Mouse (Mus musculus): ENCODE results near the gene Plekhj1.
"Not testable (repeated sequence)": the region's sequence is repeated elsewhere in the genome, so short reads cannot be mapped to it uniquely, and the experiment has no call there.

The Plekhj1 gene

DNA sequence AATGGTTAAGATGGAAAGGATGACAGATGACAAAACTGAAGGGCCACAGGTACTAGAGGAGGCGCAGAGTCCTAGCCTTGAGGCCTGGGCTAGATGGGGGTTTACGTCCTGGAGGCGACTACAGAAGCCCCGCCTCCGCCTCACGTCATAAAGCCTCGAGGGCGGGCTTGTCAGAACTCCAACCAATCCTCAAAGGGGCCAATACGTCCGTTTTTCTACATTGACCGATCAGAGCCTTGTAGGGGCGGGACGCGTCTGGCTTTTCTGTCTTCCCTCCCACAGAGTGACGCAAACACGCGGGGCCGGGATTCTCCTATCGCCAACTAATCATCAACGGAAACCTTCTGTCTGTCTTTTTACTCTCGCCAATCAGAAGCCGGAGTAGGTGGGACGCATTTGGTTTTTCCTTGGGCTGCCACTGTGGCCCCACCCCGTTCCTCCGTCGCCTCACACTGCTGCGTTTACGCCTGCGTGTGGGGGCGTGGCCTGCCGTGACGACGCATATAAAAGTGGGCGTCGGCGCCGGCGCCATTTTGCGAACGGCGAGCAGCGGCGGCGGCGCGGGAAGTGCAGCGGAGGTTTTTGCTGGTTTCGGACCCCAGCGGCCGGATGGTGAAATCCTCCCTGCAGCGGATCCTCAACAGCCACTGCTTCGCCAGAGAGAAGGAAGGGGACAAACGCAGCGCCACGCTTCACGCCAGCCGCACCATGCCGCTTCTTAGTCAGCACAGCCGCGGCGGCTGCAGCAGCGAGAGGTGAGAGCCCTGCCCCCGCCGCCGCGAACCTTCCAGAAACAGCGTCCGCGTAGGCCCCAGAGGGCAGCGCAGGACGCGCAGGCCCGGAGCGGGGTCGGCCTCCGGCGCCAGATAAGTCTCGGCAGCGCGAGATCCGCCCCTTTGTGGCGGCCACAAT is 28.0 kb upstream of the Plekhj1 start, which contains the start of gene Oaz1:
Gene Oaz1 (plus strand): TSS at position 506 of the 912 bp plus-strand sequence.
- peak; percentile 100 for DNase-seq (ENCODE audit: low read depth, low spot score)

DNA sequence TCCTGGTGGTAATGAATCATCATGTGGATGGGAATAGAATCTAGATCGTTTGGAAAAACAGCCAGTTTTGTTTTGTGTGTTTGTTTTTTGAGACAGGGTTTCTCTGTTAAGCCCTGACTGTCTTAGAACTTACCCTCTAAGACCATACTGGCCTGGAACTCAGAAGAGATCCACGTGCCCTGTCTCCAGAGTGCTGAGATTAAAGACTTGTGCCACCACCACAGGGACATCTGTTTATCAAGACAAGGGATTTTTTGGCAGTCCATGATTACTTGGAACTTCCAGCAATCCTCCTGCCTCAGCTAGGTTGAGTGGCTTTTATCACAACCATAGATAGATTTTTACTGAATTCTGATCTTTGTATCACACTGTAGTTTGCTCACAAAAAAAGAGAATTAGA is 26.4 kb upstream of the Plekhj1 start:
- no peak for DNase-seq (ENCODE audit: low read depth, low spot score)

GRCm38 (mm10) chr10:80823847-80824643 is 25.6 kb upstream of the Plekhj1 start:
- no peak for DNase-seq (ENCODE audit: low read depth, low spot score)

GRCm38 (mm10) chr10:80823316-80823715 is 24.9 kb upstream of the Plekhj1 start:
- no peak for DNase-seq (ENCODE audit: low read depth, low spot score)

GRCm38 (mm10) chr10:80822528-80822927 is 24.1 kb upstream of the Plekhj1 start:
- no peak for DNase-seq (ENCODE audit: low read depth, low spot score)

GRCm38 (mm10) chr10:80821991-80822390 is 23.6 kb upstream of the Plekhj1 start:
- peak; percentile 75 for DNase-seq (ENCODE audit: low read depth, low spot score)

GRCm38 (mm10) chr10:80819406-80819805 is 21.0 kb upstream of the Plekhj1 start:
- DNase-seq (ENCODE audit: low read depth, low spot score) = no peak

- DNase-seq (ENCODE audit: low read depth, low spot score) = no peak
These were observed 20.3 kb upstream of the Plekhj1 start for GRCm38 (mm10) chr10:80818599-80819281.

DNA sequence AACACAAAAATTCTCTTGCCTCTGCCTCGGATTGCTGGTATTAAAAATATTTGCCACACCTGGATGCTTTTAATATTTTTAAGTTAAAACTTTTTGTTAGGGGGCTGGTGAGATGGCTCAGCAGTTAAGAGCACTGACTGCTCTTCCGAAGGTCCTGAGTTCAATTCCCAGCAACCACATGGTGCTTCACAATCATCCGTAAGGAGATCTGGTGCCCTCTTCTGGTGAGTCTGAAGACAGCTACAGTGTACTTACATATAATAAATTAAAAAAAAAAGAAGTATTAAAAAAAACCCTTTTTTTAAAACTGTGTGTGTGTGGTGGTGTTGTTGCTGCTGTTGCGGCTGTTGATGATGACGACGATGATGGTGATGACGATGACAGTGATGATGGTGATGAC is 19.5 kb upstream of the Plekhj1 start:
- peak; percentile 67 for DNase-seq (ENCODE audit: low read depth, low spot score)

DNA sequence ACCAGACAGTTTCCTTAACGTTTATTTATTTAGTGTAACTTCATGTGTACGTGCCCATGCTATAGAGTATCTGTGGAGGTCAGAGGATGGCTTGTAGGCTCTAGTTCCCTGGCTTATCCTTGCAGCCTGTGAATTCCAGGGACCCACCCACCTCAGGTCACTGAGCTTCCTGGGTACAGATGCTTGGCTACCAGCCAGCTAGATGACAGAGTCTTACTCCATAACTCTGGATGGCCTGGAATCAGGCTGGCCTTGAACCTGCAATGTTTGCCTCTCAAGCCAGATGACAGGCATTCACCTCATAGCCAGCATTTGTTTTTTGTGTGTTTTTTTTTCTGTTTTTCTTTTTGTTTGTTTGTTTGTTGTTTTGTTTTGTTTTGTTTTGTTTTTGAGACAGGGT is 18.7 kb upstream of the Plekhj1 start:
- no peak for DNase-seq (ENCODE audit: low read depth, low spot score)

GRCm38 (mm10) chr10:80816303-80816702 is 17.9 kb upstream of the Plekhj1 start:
- DNase-seq (ENCODE audit: low read depth, low spot score) = not testable (repeated sequence)

DNA sequence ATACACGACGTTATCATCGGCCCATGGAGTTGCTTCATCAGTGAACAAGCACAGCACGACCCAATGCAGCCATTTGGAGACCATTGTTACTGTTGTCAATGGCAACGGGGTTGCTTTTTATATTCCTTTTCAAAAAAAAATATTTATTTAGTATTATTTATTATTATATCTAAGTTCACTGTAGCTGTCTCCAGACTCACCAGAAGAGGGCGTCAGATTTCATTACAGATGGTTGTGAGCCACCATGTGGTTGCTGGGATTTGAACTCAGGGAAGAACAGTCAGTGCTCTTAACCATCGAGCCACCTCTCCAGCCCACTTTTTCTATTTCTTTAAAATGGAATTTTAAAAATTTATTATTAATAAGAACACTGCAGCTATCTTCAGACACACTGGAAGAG is 16.4 kb upstream of the Plekhj1 start:
- no peak for DNase-seq (ENCODE audit: low read depth, low spot score)

DNA sequence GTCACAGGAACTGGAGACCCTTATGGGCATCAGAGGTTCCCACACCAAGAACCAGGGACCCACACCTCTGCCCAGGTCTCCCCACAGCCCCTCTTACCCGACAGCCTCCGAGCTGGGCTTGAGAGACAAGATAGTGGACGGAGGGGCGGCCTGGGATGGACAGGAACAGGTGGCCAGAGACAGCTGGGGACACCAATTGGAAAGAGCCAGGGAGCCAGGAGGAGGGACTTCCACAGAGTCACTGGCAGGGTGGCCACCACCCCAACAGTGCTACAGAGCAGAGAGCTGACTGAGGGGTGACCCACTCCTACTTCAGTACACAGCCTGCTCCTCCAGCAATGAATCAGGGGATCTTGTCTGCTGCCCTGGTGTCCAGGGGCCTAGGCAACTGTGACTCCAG is 14.9 kb upstream of the Plekhj1 start, which contains the start of gene Jsrp1:
Gene Jsrp1 (minus strand): TSS at position 133 of the 400 bp plus-strand sequence.
- no peak for DNase-seq (ENCODE audit: low read depth, low spot score)

DNA sequence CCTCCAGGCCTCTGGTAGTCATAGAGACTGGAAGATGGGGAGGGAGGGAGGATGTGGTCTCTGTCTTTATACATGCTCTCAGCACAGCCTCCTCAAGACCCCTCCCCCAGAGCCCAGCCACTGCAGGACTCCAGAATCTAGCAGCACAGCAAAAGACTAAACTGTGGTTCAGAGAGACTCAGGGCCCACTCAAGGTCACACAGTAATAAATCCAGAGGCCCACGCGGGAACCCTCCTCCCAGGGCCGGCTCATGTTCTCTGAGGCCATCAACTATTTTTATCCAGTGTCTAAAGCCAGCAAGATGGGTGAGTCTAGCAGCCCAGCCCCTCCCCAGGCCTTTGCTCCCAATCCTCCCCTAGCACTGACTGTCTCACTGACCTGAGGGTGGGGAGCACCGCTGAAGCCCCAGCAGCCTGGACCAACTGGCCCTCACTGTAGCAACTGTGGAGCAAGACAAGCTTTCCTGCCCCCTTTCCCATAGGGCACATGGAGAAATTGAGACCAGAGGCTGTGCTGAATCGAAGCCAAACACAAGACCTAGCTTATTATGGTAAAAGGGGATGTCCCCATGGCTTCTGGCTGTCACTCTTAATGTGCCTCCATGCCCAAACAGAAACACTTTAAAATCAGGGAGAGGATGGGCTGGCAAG is 14.1 kb upstream of the Plekhj1 start:
- DNase-seq (ENCODE audit: low read depth, low spot score) = no peak

DNA sequence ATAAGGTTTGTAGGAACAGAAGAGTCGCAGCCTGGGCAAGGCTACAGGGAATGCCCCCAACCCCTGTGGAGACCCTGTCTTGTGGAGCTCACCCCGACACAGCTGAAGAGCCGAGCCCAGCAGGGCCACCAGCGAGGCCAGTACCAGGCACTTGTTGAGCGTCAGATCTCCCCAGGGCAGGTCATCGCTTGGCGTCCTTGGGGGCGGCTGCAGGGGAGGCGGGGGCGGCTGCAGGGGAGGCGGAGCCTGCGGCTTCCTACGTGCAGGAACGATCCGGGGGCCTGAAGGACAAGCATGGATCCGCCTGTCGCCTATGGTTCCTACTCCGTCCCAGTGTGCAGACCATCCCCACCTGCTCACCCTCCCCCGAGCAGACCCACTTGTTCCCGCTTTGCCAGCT is 11.7 kb upstream of the Plekhj1 start:
- DNase-seq (ENCODE audit: low read depth, low spot score) = no peak

DNA sequence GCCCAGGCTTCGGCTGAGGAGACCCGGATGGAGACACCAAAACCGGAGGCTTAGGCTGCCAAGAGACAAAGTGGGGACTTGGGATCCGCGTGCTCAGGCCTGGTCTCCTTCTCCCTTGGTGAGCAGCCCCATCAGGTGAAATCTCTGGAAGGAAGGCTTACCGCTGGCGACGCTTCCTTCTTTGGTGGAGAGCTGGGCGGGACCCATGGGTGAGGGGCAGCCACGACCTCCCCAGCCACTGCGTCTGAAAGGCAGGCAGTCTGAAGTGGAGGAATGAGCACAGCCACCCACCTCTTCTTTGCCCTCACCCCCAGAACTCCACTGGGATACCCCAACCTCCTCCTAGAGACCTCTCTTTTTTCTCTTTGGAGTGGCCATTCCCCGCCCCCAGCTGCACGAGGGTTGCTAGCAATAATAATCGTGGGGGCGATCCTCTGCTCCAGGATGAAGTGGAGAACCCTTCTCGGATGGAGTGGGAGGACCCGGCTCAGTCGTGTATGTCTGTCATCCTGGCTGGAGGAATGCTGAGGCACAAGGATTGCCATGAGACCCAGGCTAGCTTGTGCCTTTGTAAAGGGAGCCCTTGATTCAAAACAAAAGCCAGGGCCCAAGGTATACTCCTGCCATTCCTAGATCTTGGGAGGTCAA is 10.7 kb upstream of the Plekhj1 start:
- peak; percentile 43 for DNase-seq (ENCODE audit: low read depth, low spot score)

DNA sequence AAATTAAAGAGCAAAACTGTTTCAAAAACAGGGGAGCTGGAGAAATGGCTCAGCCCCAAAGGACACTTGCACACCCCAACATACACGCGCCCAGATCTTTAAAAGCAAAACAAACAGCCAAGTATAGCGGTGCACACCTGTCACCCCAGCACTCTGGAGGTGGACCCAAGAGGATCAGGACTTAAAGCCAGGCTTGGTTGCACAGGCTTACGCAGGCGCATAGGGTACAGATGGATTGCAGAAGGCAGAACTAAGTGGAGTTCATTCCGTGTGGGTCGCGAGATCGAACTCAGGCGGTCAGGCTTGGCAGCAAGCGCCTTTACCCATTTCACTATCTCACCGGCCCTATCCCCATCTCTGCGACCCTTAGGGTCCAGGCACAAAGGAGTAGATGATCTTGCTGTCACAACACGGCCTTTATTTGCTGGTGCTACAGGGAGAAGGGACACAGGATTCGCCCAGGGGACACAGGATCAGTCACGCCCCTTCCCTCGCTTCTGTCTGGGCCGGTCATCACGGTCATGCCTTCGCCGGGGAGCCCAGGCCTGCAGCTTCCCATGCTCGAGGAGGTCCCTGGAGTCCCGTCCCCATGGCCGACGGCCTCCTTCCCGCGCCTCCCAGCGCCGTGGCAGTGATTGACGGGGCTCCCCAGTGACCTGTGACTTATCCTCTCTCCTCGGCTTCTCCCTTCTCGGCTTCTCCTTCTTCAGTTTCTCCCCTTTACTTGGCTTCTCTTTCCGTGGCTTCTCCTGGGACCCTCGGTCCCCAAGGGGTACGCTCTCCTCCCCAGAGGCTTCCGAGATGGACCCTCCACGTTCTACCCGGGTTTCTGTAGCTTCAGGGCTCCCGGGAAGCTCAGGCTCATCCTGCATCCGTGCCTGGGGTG is 9.9 kb upstream of the Plekhj1 start:
- peak; percentile 51 for DNase-seq (ENCODE audit: low read depth, low spot score)

DNA sequence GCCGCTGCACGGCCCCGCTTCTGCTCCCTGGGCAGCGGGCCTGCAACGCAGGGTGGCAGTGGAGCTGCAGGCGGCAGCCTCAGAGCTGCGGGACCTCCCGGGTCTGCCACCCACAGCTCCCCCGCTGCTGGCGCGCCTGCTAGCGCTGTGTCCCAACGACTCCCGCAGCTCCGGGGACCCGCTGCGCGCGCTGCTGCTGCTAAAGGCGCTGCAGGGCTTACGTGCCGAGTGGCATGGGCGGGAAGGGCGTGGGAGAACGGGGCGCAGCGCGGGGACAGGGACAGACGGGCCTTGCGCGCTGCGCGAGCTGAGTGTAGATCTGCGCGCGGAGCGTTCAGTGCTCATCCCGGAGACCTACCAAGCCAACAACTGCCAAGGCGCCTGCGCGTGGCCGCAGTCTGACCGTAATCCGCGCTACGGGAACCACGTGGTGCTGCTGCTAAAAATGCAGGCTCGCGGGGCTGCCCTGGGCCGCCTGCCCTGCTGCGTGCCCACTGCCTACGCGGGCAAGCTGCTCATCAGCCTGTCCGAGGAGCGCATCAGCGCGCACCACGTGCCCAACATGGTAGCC is 8.7 kb upstream of the Plekhj1 start:
- peak; percentile 82 for DNase-seq (ENCODE audit: low read depth, low spot score)

DNA sequence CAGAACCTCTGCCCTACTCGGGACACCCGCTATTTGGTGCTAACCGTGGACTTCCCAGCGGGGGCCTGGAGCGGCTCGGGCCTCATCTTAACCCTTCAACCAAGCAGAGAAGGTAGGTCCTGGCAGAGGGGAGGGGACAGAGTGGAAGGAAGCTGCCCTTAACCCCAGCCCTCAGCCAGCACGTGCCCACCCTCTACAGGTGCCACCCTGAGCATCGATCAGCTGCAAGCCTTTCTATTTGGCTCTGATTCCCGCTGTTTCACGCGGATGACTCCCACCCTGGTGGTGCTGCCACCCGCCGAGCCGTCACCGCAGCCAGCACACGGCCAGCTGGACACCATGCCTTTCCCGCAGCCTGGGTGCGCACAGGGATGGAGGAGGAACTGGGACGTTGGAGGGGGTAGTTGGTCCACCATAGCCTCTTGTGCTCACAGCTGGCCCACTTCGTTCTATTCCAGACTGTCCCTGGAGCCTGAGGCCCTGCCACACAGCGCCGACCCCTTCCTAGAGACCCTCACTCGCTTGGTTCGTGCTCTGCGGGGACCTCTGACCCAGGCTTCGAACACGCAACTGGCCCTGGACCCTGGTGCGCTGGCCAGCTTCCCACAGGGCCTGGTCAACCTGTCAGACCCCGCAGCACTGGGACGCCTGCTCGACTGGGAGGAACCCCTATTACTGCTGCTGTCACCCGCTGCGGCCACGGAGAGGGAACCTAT is 8.1 kb upstream of the Plekhj1 start:
- DNase-seq (ENCODE audit: low read depth, low spot score) = no peak

All from R1 (cell line).